Comparison of ENCODE assay signal across 8 mouse cellular contexts in the genomic region with DNA sequence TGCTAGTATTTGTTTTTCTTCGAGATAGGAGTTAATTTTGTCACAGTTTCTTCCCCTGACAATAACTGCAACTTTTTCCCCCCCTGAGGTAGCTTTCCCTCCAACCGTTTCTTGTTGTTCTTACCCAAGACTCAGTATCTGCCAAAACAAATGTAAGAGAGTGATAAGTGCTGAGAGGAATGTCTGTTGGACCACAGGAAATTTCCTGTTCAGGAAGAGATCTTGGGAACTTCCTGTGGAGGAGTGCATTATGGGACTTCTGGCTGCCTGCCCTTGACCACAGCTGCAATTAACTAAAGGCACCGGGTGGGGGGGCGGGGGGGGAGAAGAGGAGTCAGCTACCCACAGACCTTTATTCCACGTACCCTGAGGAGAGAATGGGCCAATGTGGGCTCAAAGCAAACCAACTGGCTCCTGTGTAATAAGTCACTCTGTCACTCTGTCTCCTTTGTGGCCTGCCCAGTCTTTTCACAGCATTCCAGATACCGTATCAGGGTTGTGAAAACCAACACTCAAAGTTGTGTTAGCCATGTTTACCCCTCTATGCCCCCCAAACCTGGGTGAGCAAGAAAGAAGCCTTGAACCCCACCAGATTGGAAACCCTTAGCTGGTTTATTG.
DNase-seq lines count a peak whose midpoint lies in the region; ATAC-seq and TF ChIP-seq lines count a peak whose summit lies in the region.

No protein-coding gene starts in this region.

- H3K4me3 ChIP-seq in liver, embryonic 12.5 days, result no peak overlapping the region
- no peak overlapping the region for H3K4me3 ChIP-seq in cerebellum, adult 2 months (replicated peaks; ENCODE audit: insufficient read depth, low read depth, low read length)

- no peak for TF ChIP-seq CTCF in Patski (IDR thresholded peaks at IDR 0.05)
- TF ChIP-seq CTCF in cerebellum, adult 2 months (IDR thresholded peaks at IDR 0.05; ENCODE audit: borderline replicate concordance, insufficient read depth, low read depth, low read length), result no peak

- WGBS in liver, embryonic 12.5 days (ENCODE audit: insufficient replicate concordance), result 16% methylated on average over 6 of the region's 6 CpGs
- 63% methylated on average over 6 of the region's 6 CpGs for WGBS in cerebellum, adult 2 months

- intact Hi-C loops in heart, postnatal 10 days (cut with DNase I), result loop anchor here (1.0 kb wide), 2 partner anchors 30 to 151 kb away; a partner anchor contains a TSS

- DNase-seq in 416B (ENCODE audit: low read depth) (peak; percentile 100), Patski (ENCODE audit: low read depth, low spot score) (peak; percentile 49)
- DNase-seq in heart, postnatal 10 days, result peak; percentile 80 to 83
- no peak for DNase-seq in cerebellum, adult 2 months
- no peak for DNase-seq in urinary bladder, postnatal 4 days (ENCODE audit: low spot score in 2 of 2)
- DNase-seq in ovary, adult 18-20 months (ENCODE audit: low spot score), result no peak
- DNase-seq in urinary bladder, adult 18-20 months (ENCODE audit: low spot score in 2 of 2), result no peak

- POLR2A ChIA-PET in Patski (lab: Charles Lee), result interaction anchor here (0.6 to 1.2 kb wide), 2 partner anchors 9 to 53 kb away, joined by 3 read pairs; no protein-coding TSS in a partner anchor

- peak overlapping the region; percentile 64 for H3K27ac ChIP-seq in liver, embryonic 12.5 days
- H3K27ac ChIP-seq in cerebellum, adult 2 months (ENCODE audit: insufficient read depth, low read length), result no peak overlapping the region

- no peak for TF ChIP-seq POLR2A in cerebellum, adult 2 months (IDR thresholded peaks at IDR 0.05; ENCODE audit: borderline replicate concordance, insufficient read depth, low read length)

- CTCF ChIA-PET in Patski (lab: Charles Lee), result interaction anchor here (0.8 to 1.7 kb wide), 3 partner anchors 8 to 27 kb away, joined by 3 to 4 read pairs (median 4); no protein-coding TSS in a partner anchor

- ATAC-seq in Patski, result peak; percentile 72
- no peak for ATAC-seq in liver, embryonic 12.5 days

- H3K9ac ChIP-seq in liver, embryonic 12.5 days, result no peak overlapping the region

- H3K4me1 ChIP-seq in liver, embryonic 12.5 days, result peaks cover 89% of the 10 kb centered on the region
- H3K4me1 ChIP-seq in cerebellum, adult 2 months (ENCODE audit: control insufficient read depth, insufficient read depth, low read length), result no peaks in the 10 kb centered on the region; the same call in 1 of the 2 replicates

- H3K36me3 ChIP-seq in liver, embryonic 12.5 days, result no peaks in the 10 kb centered on the region

- in situ Hi-C loops in Patski (cut with MboI; ENCODE audit: low pct_unique_long_range_greater_than_20kb), result no loop called here

- no peaks in the 10 kb centered on the region for H3K9me3 ChIP-seq in liver, embryonic 12.5 days (replicated peaks)

- H3K4me2 ChIP-seq in liver, embryonic 12.5 days, result no peak overlapping the region

- no peaks in the 10 kb centered on the region for H3K27me3 ChIP-seq in Patski
- H3K27me3 ChIP-seq in liver, embryonic 12.5 days (replicated peaks), result no peaks in the 10 kb centered on the region
- H3K27me3 ChIP-seq in cerebellum, adult 2 months (ENCODE audit: control insufficient read depth, insufficient read depth, low read length), result no peaks in the 10 kb centered on the region

Comparison
In these comparisons a context has a peak if more than half of its experiments do, and no peak if none do; other contexts are left out.
1. DNase-seq: peak in 416B (single experiment), Patski (single experiment) and heart, postnatal 10 days (2 of 2); none in cerebellum, adult 2 months (0 of 2), urinary bladder, postnatal 4 days (0 of 2), ovary, adult 18-20 months (single experiment) and urinary bladder, adult 18-20 months (0 of 2).